Mouse (Mus musculus): ENCODE data around the gene Msi2.

Gene Msi2

DNA sequence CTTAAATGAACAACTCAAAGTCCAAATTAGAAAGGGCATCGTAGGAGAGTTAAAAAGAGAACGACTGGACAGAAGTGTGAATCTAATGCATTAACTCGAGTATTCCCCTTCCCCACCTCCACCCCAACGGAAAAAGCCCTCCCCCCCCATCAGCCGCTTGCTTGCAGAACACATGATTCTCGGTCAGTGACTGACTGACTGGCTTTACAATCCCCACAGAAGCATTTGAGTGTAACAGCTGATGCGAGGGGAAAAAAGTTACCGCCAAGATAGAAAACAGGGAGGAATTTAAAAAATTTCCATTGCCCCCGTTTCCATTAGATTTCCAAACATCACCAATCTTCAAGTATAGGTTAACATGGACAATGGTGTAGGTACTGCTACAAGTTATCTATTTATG lies 4.8 kb downstream of the Msi2 start:
- no peak for DNase-seq (ENCODE audit: low spot score in 2 of 2)

DNA sequence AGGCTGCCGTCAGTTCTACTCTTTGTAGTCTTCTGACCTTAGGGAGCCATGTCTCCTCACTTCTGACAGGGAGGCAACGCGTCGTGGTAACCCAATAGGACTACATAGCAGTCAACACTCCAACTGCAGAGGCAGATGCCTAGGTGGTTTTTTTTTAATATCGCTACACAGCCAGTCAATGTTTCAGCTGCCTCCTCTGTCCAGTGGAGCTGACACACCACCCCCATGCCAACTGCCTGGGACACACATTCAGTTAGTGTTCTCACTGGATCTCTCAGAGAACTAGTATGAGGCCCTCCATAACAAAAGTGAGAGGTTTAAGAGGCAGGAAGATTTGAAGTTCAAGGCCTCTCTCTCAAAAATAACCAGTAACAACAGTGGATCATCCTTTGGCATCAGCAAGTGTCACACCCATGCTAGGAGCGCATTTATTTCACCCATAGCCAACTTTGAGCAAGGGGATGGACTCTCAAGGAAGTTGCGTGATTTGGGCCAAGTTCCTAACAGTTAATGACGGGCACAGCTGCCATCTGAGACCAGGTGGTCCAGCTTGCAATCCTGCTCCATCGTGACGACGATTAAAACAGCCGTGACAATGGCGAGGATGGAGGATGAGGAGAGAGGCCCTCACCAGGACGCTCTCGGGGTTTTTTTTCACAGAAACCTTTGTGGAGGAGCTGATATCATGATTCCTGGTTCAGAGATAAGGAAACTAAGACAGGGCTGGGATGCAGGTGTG lies 8.3 kb downstream of the Msi2 start:
- DNase-seq (ENCODE audit: low spot score in 2 of 2), result no peak

DNA sequence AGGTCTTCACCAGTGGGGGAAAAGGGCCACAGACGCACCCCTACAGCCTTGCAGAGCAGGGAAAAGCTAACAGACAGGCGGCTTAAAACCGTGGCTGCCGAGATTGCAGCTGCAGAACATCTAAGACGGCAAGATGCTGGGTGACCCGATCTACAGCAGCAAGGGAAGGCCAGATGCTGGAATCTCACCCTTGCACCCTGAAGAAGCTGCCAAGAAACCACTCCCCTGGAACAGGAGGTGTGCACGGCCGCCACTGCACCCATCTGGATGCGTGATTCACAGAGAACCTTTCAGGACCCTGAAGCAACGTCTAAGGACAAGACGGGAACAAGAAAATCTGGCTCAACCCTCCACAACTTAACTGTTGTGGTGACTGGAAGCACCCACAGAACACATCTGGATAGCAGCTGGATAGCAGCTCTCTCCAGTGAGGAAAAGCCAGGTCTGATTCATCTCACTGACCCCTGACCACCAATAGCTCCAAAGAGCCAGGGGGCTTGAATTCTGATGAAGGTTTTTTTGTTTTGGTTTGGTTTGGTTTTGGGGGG lies 11.0 kb downstream of the Msi2 start:
- no peak for DNase-seq (ENCODE audit: low spot score in 2 of 2)

DNA sequence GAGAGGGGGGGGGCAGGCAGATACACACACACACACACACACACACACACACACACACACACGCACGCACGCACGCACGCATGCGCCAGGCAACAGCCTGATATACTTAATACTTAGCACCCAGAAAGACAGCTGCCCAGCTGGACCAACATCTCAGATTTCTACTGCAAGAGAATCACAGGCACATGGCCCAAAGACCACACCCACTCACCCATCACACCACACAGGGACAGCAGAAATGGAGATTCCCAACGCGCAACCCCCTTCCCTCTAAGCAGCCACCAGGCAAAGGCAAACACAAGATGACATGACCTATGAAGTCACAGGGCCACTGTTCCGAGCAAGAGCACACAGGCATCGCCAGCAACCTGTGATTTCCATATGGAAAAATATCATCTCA lies 13.6 kb downstream of the Msi2 start:
- no peak for DNase-seq (ENCODE audit: low spot score in 2 of 2)

DNA sequence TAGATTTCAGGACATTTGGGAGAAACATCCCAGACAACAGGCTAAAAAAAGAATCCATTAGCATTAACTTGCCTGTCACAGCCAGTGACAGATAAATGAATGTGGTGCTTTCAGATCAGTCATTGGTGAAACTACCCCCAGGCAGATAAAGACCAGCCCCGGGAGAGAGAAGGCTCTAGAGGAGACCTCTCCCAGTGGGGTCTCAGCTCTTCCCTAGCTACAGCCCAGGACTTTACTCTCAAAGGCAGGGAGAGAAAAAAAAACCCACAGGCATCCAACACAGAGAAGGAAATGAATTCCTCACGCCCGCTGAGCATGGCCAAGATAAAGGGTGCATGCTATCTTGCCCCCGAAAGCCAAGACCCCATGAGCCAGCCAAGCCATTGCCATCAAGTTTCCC lies 15.1 kb downstream of the Msi2 start:
- no peak for DNase-seq (ENCODE audit: low spot score in 2 of 2)

DNA sequence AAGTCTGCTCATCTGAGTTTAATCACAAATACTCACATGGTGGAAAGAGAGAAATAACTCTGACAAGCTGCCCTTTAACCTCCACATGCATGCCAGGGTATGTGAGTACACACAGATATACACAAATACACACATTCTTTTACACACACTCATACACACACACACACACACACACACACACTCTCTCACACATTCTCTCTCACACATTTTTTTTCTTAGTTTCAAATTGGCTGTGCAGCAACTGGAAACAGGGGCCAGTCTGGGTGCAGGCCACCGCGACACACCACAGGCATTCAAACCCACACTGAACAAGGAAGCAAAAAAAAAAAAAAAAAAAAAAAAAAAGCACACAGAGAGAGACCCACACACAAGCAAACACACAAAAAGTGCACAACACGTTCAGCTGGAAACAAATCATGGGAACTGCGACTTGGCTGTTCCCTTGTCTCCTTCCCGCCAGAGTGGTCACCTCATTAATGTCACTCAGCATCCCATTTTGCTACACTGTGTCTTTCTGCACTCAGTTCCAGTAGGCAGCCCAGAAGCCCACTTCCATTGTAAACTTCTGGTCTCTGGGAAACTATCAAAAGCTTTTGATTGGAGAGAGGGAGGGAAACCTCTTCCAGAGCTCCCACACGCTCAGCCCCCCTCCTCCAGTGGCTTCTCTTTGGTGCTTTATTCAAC lies 16.2 kb downstream of the Msi2 start:
- DNase-seq (ENCODE audit: low spot score in 2 of 2), result no peak

DNA sequence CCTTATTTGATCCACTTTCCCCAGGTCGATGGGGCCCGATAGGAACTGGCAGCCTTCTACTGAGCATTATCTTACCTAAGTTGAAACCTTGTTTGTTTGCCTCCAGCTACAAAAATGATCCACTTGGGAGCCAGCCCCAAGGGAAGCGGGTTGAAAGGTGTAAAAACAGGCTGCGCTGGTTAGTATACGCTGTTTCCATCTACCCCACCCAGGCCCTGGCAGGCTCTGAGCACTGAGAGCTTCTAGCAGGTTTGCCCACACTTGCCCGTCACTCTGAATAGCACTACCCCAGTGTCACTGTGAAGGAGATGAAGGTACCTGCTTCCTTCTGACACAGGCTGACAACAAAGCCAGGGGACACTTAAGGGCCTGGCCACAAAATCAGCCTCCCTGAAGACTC lies 17.3 kb downstream of the Msi2 start:
- no peak for DNase-seq (ENCODE audit: low spot score in 2 of 2)

DNA sequence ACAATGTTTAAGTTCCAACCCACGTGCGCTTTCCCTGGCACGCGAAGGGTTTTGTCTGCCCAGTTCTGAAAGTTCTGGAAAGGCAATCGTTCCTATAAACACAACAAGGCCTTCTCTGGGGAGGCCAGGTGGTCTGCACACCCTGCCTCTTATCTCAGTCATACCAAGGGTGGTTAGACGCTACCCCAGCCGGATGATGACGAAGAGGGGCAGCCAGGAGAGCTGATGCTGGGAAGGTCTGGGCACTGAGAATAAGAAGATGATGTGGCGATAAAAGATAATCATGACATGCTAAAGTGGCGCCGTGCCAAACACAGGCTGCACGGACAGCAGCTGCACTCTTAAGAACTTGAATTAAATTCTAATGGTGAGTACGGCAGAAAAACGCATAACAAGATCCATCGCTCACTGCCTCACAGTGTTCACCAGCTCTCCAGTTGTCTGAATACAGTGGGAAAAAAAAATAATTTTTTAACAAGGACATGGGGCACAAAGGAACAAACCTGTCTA lies 18.1 kb downstream of the Msi2 start:
- DNase-seq (ENCODE audit: low spot score in 2 of 2), result no peak

DNA sequence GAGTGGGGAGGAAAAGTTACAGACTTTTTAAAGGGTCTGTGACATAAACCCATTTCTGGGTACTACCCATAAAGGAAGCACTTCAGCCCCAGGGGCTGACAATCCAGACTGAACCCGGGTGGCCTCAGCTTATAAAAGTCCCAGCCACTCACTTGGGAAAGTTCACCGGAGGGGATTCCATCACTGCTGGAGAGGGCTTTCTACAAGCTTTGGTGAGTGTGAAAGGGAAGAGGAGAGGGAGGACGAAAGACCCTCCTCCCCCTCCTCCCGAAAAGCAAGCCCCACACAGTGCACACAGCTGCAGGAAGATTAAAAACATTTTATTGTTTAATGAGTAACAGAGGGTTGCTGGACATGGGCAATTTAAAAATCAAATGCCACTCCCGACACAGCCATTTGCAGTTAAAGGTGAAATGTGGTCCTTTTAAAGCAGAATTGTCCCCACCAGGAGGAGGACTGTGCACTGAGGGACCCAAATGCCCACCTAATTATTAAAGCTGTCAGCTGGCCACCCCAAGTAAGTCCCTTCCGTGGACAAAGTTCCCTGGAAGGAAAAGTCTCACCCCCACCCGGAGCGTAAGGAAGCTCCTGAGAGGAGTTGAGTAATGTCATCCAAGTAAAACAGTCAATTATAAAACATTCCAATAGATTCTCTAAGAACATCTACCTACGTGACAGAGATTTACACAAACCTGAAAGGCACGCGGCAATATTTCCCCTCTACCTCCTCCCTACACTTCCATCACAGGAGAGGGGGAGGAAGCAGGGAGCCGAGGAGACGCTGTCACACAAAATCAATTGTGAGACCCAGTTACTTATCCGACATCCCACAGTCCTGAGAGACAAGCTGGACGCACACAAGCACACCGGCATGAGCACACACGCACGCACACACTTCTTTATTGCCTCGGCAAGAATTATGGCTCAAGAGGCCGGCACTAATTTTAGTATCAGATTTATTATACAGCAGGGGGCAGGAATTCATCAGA lies 24.1 kb downstream of the Msi2 start:
- DNase-seq (ENCODE audit: low spot score in 2 of 2), result no peak

DNA sequence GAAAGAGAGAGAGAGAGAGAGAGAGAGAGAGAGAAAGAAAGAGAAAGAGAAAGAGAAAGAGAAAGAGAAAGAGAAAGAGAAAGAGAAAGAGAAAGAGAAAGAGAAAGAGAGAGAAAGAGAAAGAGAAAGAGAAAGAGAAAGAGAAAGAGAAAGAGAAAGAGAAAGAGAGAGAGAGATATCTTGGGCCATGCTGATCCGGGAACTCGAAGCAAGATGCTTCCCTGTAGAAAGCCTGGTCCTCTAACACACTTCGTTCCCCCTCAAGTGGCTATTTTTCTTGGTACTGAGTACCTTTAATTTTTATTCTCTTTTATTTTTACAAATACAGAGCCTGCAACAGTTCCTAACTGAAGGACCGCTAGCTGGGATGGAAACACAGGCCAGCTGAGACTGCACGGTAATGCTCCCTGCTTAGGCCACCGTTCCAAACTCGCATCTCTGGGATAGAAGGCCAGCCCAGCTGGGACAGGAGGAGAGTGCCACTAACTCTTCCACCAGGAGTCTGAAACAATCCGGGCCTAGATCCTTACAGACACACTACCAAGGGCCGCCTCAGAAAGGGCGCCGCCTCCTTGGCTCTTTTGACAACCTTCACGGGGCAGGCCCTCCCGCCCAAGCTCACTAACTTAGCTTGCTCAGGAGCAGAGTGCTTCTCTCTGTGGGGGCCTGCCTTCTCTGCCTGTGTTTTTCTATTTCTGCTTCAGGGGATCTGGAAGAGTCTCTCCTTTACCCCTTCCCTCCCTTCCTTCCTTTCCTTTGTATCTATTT lies 25.1 kb downstream of the Msi2 start:
- no peak for DNase-seq (ENCODE audit: low spot score in 2 of 2)

DNA sequence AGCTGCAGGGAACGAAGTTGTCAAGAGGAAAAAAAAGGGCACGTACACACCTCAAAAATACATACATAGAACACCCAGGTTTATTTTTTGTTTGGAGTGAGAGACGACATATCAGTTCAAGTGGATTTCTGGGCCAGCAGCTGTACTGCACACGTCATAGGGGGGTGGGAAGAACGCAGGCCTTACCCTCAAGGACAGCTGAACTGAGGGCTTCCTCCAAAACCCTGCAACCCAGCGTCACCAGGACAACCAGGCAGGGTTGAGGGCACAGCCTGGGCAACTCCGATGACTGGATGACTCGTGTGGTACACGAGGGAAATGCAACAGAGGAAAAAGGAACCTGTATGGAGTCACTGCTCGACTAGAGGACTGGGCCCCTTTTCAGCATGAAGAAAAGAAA lies 25.9 kb downstream of the Msi2 start:
- no peak for DNase-seq (ENCODE audit: low spot score in 2 of 2)

DNA sequence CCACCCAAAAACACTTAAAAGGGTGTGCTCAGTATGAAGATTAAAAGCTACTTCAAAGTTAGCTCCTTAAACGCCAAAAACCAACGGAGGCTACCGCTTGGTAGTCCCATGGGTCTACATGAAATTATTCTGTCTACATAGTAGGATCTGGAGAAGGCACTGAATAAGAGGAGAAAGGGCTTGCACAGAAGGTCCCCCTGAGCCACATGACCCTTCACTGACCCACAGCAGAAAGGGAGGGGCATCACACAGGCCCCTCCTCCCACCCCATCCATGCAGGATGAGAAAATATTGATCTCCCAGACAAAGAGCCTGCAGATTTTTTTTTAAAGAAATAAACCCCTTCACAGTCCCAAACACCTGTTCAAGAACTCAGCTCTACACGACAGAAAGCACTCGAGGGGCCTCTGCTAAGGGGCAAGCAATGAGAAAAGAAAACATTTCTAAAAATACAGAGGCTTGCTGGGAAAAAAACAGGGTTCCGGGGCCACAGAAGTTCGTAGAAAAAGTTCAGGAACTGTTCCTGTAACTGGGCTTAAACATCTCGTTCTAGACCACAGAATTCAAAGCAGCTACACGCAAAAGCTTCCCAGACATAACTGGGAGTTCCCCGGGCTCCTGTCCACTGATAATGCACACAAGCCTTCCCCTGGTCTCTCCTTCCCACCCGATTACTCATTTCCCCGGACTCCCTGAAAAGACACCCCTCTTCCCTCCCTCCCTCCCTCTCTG lies 27.6 kb downstream of the Msi2 start:
- DNase-seq (ENCODE audit: low spot score in 2 of 2), result no peak

DNA sequence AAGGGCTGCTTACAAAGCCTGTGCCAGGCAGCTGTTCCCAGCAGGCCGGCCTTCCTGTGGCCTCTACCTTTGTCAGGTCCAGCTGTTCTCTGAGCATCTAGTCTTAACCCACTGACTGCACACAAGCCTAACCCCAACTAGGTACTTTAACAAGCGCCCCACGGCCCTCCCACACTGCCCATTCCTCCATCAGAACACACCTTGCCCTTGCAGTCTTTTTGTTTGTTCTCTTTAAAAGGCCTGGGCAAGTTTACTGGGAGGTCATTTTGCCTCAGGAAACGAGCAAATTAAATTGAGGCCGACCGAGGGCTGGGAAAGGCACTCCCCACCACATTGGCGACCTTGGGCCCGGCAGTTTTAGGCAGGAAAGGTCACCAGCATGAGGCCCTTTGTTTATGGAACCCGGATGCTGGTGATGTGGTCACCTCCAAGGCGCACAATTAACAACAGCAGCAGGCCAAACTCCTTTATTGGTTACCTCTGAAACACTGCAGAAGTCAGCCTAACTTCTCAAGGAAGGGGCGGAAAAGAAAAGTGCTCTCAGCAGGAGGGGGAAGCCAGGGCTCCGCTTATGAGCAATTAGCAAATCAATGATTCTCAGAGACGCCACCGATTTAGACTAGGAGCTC lies 28.4 kb downstream of the Msi2 start:
- no peak for DNase-seq (ENCODE audit: low spot score in 2 of 2)

DNA sequence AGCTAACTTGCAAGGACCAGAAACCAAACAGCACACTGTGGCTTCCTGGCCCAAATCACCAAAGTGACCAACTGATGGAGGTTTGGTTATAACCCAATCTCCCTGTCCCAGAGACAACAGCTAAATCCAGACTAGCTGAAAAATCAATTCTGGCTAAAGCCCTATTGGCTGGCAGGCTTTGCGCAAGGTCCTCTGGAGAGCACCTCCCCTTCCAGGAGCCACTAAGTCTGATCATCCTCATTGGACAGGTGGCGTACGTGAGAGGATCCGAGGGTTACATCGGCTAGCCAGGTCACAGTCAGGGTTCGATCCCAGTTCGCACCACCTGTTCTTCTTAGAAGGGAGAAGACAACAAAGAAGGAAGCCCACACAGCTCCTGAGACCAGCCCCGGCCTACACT lies 29.7 kb downstream of the Msi2 start:
- no peak for DNase-seq (ENCODE audit: low spot score in 2 of 2)

DNA sequence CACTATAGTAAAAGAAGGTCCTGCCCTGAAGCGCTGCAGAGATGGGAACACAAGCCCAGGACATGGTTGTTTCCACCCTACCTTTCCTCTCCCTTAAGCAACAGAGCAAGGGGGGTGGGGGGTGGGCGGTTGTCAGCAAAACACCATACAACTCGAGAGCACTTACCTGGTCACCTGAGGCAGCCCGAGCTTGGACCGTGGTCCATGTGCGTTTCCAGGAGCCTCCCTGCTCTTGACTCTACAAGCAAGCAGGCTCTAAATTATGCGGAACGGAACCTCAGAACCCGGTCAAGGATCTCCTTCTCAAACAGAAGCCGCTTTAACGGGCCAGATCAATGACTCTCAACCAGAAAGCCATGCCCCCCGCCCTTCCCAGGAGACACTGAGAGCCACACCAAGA lies 30.6 kb downstream of the Msi2 start:
- no peak for DNase-seq (ENCODE audit: low spot score in 2 of 2)

DNA sequence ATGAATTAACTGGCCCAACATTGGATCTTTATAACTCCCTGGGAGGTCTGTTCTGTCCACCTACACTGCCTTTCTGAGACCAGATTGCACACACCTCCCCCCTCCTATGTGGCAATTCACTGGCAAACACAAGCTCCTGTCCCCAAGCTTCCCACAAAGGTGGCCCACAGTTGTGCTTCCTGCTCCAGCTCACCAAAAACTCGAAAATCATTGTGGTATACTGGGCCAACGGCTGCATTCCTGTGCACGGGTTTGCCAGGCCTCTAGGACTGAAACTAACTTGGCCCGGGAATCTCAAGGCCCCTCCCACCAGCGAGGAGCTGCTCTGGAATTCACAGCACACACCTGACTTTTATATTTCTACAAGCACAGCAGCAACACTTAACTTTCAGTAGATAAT lies 31.3 kb downstream of the Msi2 start:
- DNase-seq (ENCODE audit: low spot score in 2 of 2), result no peak

DNA sequence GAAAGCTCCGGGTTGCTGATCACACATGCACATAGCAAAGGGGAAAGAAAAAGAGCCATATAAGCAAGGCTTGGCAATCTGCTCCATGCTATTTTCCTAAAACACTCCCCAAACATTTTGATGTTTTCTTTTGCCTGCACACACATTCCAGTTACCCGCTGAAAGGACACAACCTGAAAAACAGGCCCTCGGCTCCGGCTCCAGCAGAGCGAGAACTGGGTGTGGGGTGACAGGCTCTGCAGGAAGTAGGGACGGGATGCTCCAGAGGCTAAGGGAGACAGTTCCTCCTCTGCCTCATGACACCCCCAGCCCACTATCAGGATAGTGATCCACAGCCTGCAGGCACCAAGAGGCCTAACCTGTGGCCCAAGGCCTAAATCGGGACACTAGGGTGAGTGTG lies 32.3 kb downstream of the Msi2 start:
- no peak for DNase-seq (ENCODE audit: low spot score in 2 of 2)

DNA sequence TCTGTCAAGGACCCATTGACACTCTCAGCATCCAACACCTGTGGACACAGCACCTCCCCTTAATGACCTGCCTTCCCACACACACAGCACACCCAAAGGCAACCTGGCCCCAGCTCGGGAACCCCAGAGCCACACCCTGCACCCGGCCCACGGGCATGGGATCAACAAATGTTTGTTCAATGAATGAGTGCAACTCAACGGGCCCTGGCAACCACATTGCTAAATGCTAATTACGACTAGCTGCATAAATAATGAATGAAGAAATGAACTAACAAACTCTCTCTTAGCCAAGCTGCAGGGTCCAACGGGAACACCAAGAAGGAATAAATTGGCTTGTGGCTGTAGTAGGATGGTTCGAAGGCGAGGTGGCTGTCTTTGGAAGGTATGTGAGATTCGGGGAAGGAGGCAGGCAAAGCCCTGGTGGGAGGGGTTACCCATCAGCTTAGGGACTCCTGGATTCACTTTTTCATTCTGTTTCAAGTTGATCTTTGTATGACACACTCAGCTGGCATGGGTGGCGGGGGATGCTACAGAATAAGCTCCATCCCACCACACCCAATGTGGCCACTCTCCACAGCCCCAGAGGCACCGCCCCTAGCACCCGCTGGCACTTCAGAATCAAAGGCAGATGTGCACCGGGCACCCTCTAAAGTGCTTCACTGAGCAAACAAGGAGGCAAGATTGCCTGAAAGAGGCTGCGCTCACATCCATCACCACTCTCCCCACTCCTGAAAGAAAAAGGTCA lies 35.1 kb downstream of the Msi2 start:
- no peak for DNase-seq (ENCODE audit: low spot score in 2 of 2)

DNA sequence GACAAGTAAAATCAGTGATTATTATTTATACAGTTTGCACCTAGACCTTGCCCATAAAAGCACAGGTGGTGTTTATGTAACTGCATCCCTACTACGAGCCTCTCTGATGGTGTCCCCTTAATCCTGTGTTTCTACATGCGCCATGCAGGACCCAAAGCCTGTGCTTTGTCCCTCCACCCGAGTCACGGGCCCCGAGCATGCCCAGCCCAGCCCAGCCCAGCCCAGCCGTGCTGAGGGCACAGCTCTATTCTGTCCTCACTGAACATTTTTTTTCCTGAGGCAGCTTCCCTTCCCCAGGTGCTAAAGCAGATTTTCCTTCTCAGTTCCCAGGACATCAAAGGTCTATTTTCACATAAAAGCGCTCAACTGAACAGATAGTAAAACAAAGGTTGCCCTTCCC lies 41.0 kb downstream of the Msi2 start:
- no peak for DNase-seq (ENCODE audit: low spot score in 2 of 2)

All from spleen, postnatal 4 days (tissue).